Mouse (Mus musculus): ENCODE measurements around the gene Pacs2.

Gene Pacs2

DNA sequence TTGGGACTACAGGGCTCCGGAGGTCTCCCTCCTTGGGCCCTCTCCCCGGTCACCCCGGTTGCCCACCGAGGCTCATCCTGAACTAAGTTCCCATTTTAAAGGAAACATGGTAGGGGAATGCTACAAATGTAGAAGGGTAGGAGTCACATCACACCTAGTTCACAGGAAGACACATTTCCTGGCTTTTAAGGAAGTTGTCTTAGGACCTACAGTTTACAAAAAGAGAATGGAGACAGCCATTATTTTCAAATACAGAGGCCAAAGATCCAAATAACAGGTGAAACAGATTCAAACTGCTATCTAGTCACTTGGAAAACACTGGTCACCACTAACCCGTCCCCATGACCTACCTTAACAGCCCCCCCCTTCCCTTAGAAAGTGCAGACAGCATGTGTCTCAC is 1.9 kb upstream of the Pacs2 start:
- DNase-seq (ENCODE audit: low spot score), result no peak

DNA sequence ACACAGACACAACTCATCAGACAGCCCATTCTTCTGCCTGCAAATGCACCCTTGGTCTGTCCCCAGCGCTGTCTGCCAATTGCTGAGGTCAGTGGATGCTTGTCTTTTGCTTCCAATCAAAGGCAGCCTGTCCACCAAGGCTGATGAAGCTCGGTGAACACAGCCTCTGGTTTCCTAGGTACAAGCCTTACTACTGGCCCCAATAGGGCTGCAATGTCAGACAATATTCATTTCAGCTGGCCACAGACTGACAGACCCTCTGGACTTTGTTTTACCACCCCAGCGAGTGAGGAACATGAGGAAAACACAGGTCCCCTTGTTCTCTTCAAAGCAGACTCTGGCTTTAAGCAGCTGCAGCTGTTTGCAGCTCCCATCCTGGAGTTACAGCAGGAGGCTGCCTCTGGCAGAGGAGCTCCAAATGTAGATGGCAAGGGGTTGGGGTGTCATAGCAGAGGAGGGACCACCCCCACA is 1.3 kb upstream of the Pacs2 start:
- DNase-seq (ENCODE audit: low spot score), result no peak

DNA sequence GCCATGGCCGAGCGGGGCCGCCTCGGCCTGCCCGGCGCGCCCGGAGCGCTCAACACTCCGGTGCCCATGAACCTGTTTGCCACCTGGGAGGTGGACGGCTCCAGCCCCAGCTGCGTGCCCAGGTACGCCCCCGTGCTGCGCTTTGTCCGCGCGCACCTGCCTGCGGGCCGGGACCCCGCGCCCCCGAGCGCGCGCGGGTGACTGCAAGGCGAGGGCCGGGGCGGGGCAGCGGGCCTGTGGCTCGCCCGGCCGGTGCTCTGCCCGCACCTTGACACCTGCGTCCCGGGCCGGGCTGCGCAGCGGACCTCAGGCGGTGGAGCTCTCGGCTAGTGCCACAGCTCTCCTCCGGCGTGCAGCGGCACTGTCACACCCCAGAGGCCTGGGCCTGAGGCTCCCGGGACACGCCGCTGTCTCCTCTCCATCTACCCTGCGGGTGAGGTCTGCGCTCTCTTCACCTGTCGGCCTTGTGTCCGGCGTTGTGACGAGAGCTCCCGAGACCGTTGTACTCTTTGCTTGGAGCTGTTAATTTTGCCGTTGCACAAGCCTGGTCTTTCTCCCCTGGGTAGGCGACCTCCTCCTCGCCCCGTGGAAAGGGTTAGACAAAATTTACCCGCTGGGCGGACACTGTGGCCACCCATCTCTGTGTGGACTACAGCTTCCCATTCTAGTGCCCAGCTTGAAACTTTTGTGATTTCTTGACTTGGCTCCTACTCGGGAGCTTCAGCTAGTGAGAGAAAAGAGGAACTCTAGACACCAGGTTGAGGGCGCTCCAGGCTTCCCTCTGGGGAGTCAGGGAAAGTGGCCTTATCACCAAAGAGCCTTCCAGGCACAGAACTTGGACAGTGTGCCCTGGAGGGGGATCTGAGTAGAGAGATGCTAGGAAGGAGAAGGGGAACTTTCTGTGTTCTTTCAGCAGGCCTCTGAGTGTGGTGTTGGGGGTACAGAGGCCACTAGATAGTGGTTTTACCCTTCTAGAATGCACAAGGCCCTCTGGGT is 551 bp downstream of the Pacs2 start:
- DNase-seq (ENCODE audit: low spot score), result peak; percentile 67

DNA sequence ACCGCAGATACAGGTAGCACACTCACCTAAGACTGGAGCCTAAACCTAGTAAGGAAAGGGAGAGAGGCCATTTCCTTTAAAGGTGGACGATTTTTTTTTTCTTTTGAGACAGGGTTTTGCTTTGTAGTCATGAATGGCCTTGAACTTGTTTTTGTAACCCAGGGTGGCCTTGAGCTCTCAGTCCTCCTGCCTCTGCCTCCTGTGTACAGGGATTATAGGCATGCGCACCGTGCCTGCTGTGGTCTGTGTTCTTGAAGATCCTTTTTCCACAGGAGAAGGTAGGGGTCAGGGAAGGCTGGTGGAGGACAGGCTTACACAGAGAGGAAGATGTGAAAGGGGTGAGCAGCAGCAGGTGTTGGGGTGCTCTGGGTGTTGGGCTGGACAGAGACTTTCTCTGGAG is 1.6 kb downstream of the Pacs2 start:
- no peak for DNase-seq (ENCODE audit: low spot score)

DNA sequence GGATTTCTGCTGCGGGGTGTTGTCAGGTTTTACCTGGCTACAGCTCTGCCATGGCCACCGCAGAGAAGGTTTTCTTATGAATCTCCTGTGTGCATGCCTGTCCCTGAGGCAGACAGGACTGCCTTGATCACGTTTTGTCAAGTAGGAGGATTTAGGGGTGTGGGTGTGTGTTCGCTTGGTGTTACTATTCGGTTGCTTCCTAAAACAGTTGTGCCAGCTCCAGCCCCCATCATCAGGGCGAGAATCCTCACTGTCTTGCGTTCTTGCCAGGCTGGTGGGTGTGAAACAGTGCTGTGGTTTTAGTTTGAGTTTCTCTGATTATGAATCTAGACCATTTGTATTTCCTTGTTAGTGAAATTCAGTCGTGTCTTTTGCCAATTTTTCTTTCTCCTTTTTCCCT is 2.7 kb downstream of the Pacs2 start:
- no peak for DNase-seq (ENCODE audit: low spot score)

DNA sequence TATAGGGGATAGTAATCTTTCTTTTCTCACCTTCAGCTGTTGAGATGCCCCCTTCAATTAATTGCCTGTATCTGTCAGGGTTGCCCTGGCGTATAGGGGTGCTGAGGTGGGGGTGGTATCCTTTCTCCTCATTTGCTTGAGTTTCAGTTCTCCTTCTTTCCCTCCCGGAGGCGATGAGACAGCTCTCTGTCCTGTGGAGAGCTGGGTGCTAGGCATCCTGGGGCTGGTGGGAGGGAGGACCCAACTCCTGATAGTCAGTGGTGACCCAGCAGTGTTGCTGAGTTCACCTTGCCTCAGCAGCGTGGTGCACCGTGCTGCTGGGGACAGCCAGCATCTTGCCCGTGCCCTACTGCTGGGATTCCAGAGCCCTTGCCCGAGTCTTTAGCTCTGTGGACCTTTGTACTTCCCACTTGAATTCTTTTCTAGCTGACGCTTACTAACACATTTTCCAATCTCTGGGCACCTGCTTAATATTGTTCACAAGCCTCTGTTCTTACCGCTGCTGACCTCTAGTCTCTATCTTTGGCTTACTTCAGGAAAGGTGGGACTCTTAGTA is 3.2 kb downstream of the Pacs2 start:
- DNase-seq (ENCODE audit: low spot score), result no peak

DNA sequence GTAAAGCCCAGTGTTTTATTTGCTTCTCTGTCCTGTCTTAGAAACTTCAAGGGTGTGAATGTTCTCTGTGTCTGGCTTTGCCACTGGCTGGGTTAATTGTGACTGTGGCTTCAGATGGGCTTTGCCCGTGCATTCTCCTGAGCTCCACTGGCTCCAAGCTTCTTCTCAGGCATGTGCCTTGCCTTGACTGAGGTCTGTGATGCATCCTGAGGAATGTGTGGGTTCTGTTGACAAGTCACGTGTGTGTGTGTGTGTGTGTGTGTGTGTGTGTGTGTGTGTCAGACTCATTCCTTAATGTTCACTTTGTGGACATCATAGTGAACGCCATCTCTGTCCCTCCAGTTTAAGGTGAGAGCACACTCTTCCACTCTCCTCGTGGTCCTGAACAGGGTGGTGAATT is 4.5 kb downstream of the Pacs2 start:
- no peak for DNase-seq (ENCODE audit: low spot score)

DNA sequence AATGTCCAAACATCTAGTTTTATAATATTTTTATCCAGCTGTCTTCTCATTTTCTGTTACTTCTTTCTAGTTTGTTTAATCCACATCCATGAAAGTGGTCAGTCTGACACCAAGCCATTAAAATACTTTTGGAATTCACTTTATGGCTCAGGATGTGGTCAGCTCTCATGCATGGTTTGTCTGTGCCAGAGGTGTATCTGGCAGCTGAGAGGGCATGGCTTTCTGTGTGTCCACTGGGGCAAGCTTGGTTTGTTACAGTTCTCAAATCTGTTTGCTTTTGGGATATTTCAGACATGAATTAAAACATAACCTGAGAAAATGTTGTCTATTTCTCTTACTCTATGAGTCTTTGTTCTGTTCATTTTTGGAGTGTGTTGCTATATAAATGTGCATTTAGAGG is 7.2 kb downstream of the Pacs2 start:
- no peak for DNase-seq (ENCODE audit: low spot score)

DNA sequence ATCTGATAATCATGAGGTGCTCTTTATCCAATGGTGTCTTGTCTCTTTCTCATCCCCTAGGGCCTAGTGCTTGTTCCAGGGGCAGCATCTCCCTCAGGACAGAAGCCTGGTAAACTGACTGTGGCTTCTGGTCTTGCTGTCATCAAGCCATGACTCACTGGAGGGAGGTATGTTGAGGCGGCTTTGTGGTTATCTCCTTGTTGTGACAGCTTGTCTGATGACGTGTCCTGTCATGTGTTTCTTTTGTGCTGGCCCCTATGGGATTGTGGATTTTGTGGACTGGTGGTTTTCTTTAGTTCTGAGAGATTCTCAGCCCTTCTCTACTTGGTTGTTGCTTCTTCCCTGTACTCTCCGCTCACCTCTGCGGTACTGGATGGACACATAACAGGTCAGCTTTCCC is 8.8 kb downstream of the Pacs2 start:
- no peak for DNase-seq (ENCODE audit: low spot score)

DNA sequence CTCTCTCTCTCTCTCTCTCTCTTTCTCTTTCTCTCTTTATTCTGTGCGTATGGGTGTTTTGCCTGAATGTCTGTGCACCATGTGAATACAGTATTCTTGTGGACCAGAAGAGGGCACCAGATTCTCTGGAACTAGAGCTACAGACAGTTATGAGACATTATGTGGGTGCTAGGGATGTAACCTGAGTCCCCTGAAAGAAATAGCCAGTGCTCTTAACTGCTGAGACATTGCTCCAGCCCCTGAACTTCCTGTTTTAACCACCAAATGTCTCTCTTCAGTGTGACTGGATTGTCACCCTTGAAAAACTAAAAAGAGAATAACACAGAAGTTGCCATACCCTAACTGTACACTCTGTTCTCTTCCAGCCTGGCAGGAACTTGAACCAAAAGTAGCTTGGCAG is 12.2 kb downstream of the Pacs2 start:
- no peak for DNase-seq (ENCODE audit: low spot score)

DNA sequence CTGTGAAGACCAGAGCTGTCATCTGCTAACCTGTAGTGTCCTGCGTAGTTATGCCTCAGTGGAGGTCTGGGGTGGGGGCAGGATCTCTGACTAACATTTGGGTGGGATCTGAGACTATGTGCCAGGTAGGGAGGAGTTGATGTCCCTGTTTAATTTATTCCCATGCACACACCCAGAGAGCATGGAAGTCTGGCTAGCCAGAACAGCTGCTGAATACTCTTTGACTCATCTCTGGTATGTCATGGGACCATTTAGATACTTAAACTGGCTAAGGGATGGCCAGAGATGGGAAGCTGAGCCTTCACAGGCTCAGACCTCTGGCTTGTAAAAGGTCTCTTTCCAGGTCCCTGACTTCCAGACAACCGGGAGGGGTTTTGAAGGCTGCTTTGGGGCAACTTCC is 13.2 kb downstream of the Pacs2 start:
- DNase-seq (ENCODE audit: low spot score), result no peak

DNA sequence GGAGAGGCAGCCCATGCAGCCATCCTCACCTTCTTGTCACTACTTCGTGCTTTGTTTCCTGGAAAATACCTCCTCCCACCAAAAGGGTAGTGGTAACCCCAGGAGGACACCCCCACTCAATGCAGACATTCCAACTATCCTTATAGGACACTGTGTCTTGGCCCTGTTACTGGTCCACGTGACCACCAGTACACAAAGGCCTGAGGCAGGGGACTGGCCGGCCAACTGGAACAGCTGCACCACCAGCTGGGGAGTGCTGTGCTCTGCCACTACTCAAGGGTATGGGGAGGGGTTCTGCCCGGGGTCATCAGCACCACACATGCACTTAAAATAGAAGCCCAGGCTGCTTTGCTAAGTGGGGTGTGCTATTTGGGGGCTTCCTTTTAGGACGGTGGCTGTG is 13.8 kb downstream of the Pacs2 start:
- no peak for DNase-seq (ENCODE audit: low spot score)

DNA sequence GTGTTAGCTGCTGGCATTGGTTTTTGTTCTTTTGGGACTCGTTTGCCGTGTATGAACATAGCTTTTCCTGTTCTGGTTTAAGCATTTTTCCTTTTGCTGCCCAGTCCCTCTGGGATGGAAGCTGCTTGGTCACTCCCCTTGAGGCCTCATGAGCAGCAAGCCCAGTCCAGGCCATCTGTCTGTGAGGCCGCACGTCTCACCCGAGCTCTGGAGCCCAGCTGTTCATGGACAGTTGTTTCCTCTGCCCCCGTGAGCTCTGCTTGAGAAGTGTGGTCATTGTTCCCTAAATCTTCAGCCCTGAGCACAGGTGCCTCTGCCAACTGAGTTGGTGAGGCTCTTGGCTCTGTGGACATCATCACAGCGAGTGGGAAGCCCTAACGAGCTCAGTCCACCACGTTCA is 14.6 kb downstream of the Pacs2 start:
- no peak for DNase-seq (ENCODE audit: low spot score)

DNA sequence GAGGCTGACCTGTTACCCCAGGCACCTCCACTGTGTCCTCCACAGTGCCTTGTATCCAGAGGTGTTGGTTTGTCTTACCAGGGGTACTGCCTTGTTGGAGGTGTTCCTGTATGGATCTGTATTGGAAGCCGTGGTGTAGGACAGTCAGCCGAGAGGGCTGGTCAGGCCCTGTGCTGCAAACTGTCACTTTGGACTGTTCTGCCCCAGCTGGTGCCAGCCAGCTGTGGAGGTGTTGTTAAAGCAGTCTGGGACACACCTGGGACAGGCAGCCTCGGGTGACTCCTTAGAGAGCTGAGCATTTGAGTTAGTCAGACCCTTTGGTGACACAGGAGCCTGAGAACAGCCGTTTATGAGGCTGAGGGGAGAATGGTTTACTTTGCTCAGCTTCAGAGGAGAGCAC is 15.7 kb downstream of the Pacs2 start:
- DNase-seq (ENCODE audit: low spot score), result no peak

DNA sequence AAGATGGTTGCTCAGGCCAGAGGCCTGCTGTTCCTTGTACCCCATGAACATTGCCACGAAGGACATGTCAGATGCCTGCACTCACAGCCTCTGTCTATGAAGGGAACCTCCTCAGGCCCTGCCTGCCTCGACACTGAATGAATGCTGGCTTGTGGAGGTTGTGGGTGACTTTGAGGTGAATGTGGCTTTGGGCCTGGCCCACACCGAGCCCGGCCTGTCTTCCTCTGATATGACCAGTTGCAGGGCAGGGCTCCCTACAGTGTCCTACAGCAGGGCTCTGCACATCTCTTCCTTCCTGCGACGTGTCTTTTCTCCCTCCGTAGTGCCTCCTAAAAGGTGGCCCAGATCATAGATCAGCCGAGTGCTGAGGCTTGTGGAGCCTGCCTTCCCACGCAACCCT is 16.7 kb downstream of the Pacs2 start:
- no peak for DNase-seq (ENCODE audit: low spot score)

DNA sequence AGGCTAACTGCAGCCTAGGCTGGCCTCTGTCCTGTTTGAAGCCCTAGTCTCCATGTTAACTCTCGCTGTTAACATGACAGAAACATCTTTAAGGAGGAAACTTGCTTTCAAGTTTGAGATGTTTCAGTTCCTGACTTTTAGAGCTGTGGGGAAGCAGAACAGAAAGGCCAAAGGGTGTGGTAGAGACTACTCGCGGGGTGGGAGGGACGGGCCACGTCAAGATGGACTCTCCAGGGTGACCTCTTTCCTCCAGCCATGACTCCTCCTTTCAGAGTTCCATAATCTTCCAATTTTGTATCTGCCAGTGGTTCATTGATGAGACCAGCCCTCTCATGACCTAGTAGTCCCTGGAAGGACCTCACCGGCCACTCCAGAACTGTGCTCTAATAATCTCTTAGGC is 17.1 kb downstream of the Pacs2 start:
- no peak for DNase-seq (ENCODE audit: low spot score)

DNA sequence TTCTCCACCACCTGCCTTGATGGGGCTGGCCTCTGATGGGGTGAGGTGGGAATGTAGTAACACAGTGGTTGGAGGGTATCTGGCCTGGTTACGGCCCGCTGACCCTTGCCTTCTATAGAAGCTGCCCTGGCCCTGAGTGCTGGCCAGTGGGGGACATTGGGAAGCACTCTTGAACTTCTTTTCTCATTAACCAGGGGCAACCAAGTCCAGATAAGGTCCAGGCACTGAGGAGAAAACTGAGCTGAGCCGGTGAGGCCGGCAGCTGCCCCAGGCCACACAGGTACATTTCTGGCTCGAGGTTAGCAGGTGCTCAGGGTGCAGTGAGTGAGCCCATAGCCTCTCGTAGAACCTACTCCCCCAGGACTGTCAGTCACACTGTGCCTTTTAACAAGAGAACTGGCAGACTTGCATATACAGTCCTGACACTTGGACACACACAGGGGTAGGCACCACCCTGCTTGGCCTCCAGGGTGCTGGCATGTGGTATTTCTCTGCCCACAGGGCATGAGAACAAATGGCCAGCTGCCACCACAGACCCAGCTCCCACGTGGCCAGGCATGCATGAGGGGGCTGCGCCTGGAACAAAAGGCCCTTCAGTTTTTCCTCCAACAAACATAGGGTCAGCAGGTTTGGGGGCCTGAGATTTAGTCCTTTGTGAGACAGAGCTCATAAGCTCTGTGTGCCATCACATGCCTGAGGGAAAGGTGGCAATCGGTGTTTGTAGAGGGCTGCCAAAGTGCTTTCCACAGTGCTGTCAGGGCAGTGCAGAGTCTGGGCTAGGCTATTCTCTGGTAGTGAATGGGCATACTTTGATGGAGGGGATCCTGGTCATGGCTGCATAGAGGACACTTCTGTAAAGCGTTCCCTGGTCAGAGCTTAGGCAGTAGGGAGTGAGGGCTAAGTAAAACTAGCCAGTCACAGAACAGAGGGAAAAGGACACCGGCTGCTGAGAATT is 18.3 kb downstream of the Pacs2 start:
- peak; percentile 77 for DNase-seq (ENCODE audit: low spot score)

DNA sequence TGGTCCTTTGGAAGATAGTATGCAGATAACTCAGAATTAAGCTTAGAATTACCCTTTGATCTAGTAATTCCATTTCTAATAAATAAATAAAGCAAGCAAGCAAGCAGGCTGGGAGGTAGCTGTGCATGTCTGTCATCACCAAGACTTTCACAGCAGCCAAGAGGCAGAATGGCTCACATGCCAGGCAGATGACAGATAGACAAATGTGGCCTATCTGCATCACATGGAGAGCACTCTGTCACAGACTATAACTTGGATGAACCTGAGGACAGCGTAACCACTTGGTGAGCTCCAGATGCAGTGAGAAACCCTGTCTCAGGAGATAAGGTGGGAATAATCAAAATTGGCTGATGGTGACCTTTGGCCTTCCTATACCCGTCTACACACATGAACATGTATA is 20.8 kb downstream of the Pacs2 start:
- no peak for DNase-seq (ENCODE audit: low spot score)

DNA sequence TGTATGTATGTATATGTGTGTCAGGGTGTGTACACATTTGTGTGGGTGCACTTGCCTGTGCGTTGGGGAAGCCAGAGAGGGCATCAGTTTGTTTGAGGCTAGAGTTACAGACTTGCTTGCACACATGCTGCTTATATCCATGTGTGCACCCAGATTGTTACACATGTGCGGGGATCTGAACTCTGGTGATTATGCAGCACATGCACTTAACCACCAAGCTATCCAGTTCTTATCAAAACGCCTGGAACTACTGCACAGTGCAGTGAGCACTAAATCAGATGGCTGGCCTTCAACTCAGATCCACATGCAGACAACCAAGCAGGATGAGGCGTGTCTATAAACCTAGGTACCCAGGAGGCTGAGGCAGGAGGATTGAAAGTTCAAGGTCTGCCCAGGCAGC is 22.7 kb downstream of the Pacs2 start:
- no peak for DNase-seq (ENCODE audit: low spot score)

DNA sequence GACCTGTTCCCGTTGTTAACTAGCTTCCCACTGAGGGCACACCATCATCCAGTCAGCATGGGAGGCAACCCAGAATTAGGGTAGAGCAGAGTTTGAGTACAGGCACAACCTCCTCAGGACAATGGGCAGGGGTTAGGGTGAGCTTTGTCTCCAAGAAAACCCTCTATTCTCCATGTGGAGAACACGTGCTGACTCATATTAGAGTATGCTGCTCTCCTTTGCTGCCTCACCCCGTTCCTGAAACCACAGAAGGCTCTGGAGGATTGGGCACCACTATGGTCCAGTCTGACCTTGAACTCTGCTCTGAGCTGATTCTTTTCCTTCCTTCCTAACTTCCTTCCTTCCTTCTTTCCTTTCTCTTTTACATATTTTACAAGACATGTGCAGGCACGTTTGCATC is 24.1 kb downstream of the Pacs2 start:
- no peak for DNase-seq (ENCODE audit: low spot score)

DNA sequence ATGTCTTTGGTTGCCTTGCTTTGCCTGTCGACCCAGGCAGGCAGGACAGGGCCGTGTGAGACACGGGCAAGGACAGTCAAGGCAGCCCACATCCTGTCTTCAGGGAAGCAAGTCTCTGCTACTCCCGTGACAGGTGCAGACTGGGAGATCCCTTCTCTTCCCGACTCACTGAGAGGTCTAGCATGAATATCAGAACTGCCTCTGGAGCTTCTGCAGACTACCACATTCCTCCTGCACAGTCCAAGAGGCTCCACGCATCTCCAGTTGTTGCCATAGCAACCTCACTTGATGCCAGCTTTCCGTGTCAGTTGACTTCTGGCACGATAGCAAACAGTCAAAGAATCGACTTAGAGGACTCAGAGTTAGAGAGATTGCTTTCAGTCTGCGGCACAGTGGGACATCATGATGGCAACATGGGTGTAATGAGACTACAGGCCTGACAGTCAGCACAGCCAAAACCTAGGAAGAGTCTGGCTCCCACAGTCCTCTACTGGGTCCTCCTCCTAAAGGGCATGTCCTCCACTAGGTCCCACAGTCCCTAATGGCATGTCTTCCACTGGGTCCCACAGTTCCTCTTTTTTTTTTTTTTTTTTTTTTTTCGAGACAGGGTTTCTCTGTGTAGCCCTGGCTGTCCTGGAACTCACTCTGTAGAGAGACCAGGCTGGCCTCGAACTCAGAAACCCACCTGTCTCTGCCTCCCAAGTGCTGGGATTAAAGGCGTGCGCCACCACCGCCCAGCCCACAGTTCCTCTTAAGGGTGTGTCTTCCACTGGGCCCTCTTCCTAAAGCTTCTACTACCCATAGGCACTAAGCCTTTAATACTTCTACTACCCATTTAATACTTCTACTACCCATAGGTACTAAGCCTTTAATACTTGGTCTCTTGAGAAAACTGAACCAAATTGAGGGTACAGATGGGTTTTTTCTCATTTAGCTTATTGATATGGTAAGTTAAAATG is 27.5 kb downstream of the Pacs2 start:
- no peak for DNase-seq (ENCODE audit: low spot score)
